Mouse (Mus musculus): Measurements from ENCODE around the gene Fbxo41. TPM values are rescaled to one million over a fixed set of nuclear protein-coding genes. Genes with fewer than 3 reads are reported as not detected.
A peak's percentile ranks its signal among the peaks of the same experiment; 100 is the strongest.
"Not testable (repeated sequence)": the region's sequence is repeated elsewhere in the genome, so short reads cannot be mapped to it uniquely, and the experiment has no call there.

Gene Fbxo41
- polyA plus RNA-seq, 1 experiment from 2014 or later, result 0.45 TPM

DNA sequence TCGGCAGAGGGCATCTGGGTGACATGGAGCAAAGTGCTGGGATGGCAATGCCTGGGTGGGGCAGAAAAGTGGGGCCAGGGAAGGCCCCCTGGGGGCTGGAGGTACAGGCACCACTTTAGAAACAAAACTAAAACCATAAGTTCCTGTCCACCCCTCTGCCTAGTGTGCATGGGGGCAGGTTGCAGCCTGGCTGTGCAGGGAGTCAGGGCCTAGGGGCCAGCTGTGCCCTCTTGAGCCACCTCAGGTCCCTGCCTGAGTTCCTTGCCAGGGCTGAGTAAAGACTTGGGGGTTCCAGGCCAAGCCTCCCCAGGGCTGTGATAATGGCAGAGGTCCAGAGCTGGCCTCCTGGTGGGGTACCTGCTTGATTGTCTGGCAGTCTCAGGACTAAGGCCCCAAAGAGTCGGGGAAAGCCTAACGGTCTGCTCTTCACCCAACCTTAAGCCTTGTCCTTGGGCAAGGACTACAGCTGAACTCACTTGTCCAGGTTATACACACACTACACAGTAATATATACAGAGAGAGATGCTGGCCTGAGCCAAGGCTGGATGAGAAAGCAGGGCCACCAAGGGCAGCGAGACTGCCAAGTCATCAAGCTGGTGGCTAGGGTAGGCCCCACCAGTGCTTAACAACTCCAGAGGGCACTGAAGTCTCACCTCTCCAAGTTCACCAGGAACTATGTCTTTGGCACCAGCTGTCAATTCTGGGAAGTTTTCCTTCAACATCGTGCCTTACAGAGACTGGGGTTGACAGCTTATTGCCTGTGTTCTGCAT is 32.9 kb downstream of the Fbxo41 start:
- 79% methylated on average over 5 of the region's 5 CpGs for WGBS
- DNase-seq (ENCODE audit: low spot score) (no peak), ATAC-seq (replicated peaks; ENCODE audit: low FRiP score, low TSS enrichment, low read depth) (no peak)
- H3K9ac ChIP-seq (ENCODE audit: low read length), result no peak overlapping the region
- no peak overlapping the region for H3K4me3 ChIP-seq (ENCODE audit: low read depth, low read length)
- H3K36me3 ChIP-seq (ENCODE audit: control insufficient read depth, insufficient read depth, low read length), result peaks cover 47% of the 10 kb centered on the region
- H3K27ac ChIP-seq (ENCODE audit: low read depth), result no peak overlapping the region
- H3K4me2 ChIP-seq (ENCODE audit: low read length), result no peak overlapping the region
- no peaks in the 10 kb centered on the region for H3K9me3 ChIP-seq (ENCODE audit: control insufficient read depth, low read length)
- no peaks in the 10 kb centered on the region for H3K27me3 ChIP-seq (replicated peaks; ENCODE audit: control insufficient read depth, insufficient read depth, low read length)
- no peaks in the 10 kb centered on the region for H3K4me1 ChIP-seq (replicated peaks; ENCODE audit: control insufficient read depth, insufficient read depth, low read length)

- Histone ChIP-seq H3K9ac (ENCODE audit: low read length) (no peak overlapping the region), H3K27ac (ENCODE audit: low read depth) (no peak overlapping the region), H3K27me3 (replicated peaks; ENCODE audit: control insufficient read depth, insufficient read depth, low read length) (no peaks in the 10 kb centered on the region), H3K9me3 (ENCODE audit: control insufficient read depth, low read length) (no peaks in the 10 kb centered on the region), H3K36me3 (ENCODE audit: control insufficient read depth, insufficient read depth, low read length) (peaks cover 91% of the 10 kb centered on the region), H3K4me3 (ENCODE audit: low read depth, low read length) (no peak overlapping the region), H3K4me1 (replicated peaks; ENCODE audit: control insufficient read depth, insufficient read depth, low read length) (no peaks in the 10 kb centered on the region), H3K4me2 (ENCODE audit: low read length) (no peak overlapping the region)
- no peak for DNase-seq (ENCODE audit: low spot score)
- ATAC-seq (replicated peaks; ENCODE audit: low FRiP score, low TSS enrichment, low read depth), result no peak
Observed at GRCm38 (mm10) chr6:85465381-85465780, 37.4 kb downstream of the Fbxo41 start.

DNA sequence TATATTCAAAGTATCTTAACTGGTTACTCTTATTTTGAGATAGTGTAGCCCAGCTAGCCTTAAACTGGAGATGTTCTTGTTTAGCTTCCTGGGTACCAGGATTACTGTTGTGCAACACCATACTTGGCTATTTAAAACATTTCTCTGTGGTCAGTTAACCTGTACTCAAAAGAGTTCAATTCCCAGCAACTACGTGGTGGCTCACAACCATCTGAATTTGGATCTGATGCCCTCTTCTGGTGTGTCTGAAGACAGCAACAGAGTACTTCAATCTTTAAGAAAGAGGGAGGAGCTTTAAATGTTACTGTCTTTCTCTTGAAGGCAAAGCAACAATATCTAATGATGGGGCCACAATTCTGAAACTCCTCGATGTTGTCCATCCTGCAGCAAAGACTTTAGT is 43.2 kb downstream of the Fbxo41 start:
- Histone ChIP-seq H3K36me3 (ENCODE audit: control insufficient read depth, insufficient read depth, low read length) (peaks cover 65% of the 10 kb centered on the region), H3K27ac (ENCODE audit: low read depth) (no peak overlapping the region), H3K4me2 (ENCODE audit: low read length) (no peak overlapping the region), H3K9ac (ENCODE audit: low read length) (no peak overlapping the region), H3K4me3 (ENCODE audit: low read depth, low read length) (no peak overlapping the region), H3K9me3 (ENCODE audit: control insufficient read depth, low read length) (no peaks in the 10 kb centered on the region), H3K4me1 (replicated peaks; ENCODE audit: control insufficient read depth, insufficient read depth, low read length) (peaks cover under 1% of the 10 kb centered on the region; the same call in 1 of the 2 replicates), H3K27me3 (replicated peaks; ENCODE audit: control insufficient read depth, insufficient read depth, low read length) (no peaks in the 10 kb centered on the region)
- no peak for DNase-seq (ENCODE audit: low spot score)
- no peak for ATAC-seq (replicated peaks; ENCODE audit: low FRiP score, low TSS enrichment, low read depth)
- 92% methylated on average over 2 of the region's 2 CpGs for WGBS

- DNase-seq (ENCODE audit: low spot score), result no peak
- 8% methylated on average over 7 of the region's 7 CpGs for WGBS
- ATAC-seq (replicated peaks; ENCODE audit: low FRiP score, low TSS enrichment, low read depth), result no peak
- H3K4me3 ChIP-seq (ENCODE audit: low read depth, low read length), result peak overlapping the region; percentile 74
- peak overlapping the region; percentile 89 for H3K9ac ChIP-seq (ENCODE audit: low read length)
- peak overlapping the region; percentile 90 for H3K4me2 ChIP-seq (ENCODE audit: low read length)
- no peak overlapping the region; the same call in 1 of the 2 replicates for H3K27ac ChIP-seq (ENCODE audit: low read depth)
- no peaks in the 10 kb centered on the region for H3K36me3 ChIP-seq (ENCODE audit: control insufficient read depth, insufficient read depth, low read length)
- H3K4me1 ChIP-seq (replicated peaks; ENCODE audit: control insufficient read depth, insufficient read depth, low read length), result peaks cover 22% of the 10 kb centered on the region
- H3K27me3 ChIP-seq (replicated peaks; ENCODE audit: control insufficient read depth, insufficient read depth, low read length), result no peaks in the 10 kb centered on the region
- H3K9me3 ChIP-seq (ENCODE audit: control insufficient read depth, low read length), result no peaks in the 10 kb centered on the region
Observed at GRCm38 (mm10) chr6:85452816-85453215, 50.0 kb downstream of the Fbxo41 start.

DNA sequence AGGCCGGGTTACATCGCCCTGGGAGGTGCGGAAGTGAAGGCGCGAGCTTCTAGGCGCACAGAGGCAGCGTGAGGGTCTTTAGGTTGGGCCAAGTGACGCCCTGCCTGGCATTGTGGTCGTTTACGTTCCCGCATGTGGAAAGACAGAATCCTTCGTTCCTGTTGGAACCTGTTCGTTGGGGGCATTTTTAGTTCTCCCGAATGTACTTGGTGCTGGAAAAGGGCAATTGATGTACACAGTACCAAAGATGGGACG is 50.5 kb downstream of the Fbxo41 start:
- H3K4me3 ChIP-seq (ENCODE audit: low read depth, low read length), result peak overlapping the region; percentile 74
- peak overlapping the region; percentile 89 for H3K9ac ChIP-seq (ENCODE audit: low read length)
- H3K27me3 ChIP-seq (replicated peaks; ENCODE audit: control insufficient read depth, insufficient read depth, low read length), result no peaks in the 10 kb centered on the region
- H3K9me3 ChIP-seq (ENCODE audit: control insufficient read depth, low read length), result no peaks in the 10 kb centered on the region
- H3K4me1 ChIP-seq (replicated peaks; ENCODE audit: control insufficient read depth, insufficient read depth, low read length), result peaks cover 22% of the 10 kb centered on the region
- no peaks in the 10 kb centered on the region; the same call in 1 of the 2 replicates for H3K36me3 ChIP-seq (ENCODE audit: control insufficient read depth, insufficient read depth, low read length)
- ATAC-seq (replicated peaks; ENCODE audit: low FRiP score, low TSS enrichment, low read depth) (no peak), DNase-seq (ENCODE audit: low spot score) (no peak)
- peak overlapping the region; percentile 90 for H3K4me2 ChIP-seq (ENCODE audit: low read length)
- 1% methylated on average over 15 of the region's 15 CpGs for WGBS
- H3K27ac ChIP-seq (ENCODE audit: low read depth), result peak overlapping the region; percentile 93

DNA sequence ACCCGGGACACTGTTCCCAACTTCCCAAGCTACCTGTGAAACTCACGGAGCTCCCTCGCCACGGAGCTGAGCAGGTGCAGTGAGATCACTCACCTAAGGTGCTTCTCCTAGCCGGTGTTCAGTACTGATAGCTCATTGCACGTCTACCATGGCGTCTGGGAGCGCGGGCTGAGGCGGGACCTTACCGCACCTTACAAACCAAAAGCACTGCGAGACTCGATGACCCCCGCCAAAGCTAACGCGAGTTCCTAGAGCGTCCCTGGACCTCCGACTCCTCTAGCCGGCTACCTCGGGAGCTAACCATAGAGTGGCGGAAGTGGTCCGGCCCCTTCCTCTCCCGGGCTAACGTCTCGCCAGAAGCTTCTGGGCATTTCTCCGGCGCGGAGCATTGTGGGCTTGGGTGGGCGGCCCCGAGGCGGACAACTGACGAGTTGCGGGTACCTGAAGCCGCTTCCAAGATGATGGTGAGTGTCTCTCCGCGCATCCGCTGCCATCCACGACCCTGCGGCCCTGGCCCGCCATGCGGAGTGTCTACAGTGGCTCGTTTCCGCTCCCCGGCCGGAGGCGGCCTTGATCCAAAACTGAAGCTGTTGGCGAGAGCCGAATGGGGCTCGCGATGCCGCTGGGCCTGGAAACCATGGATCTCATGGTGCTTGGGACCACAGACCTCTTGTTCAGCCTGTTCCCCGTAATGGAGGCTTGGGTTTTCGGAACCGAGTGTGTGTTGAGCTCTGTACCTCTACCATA is 51.0 kb downstream of the Fbxo41 start, which contains the start of gene Pradc1:
TSS of gene Pradc1 (minus strand) at position 307 of the 747 bp plus-strand sequence.
- Histone ChIP-seq H3K9ac (ENCODE audit: low read length) (peak within 1 kb of the TSS; percentile 89), H3K4me3 (ENCODE audit: low read depth, low read length) (peak within 1 kb of the TSS; percentile 74), H3K36me3 (ENCODE audit: control insufficient read depth, insufficient read depth, low read length) (no peaks in the 10 kb centered on the region; the same call in 1 of the 2 replicates), H3K27ac (ENCODE audit: low read depth) (peak within 1 kb of the TSS; percentile 93), H3K27me3 (replicated peaks; ENCODE audit: control insufficient read depth, insufficient read depth, low read length) (no peaks in the 10 kb centered on the region), H3K9me3 (ENCODE audit: control insufficient read depth, low read length) (no peaks in the 10 kb centered on the region), H3K4me2 (ENCODE audit: low read length) (peak within 1 kb of the TSS; percentile 96), H3K4me1 (replicated peaks; ENCODE audit: control insufficient read depth, insufficient read depth, low read length) (peaks cover 22% of the 10 kb centered on the region)
- ATAC-seq (replicated peaks; ENCODE audit: low FRiP score, low TSS enrichment, low read depth) (peak; percentile 93), DNase-seq (ENCODE audit: low spot score) (peak; percentile 98)
- under 1% methylated on average over 54 of the region's 54 CpGs for WGBS

DNA sequence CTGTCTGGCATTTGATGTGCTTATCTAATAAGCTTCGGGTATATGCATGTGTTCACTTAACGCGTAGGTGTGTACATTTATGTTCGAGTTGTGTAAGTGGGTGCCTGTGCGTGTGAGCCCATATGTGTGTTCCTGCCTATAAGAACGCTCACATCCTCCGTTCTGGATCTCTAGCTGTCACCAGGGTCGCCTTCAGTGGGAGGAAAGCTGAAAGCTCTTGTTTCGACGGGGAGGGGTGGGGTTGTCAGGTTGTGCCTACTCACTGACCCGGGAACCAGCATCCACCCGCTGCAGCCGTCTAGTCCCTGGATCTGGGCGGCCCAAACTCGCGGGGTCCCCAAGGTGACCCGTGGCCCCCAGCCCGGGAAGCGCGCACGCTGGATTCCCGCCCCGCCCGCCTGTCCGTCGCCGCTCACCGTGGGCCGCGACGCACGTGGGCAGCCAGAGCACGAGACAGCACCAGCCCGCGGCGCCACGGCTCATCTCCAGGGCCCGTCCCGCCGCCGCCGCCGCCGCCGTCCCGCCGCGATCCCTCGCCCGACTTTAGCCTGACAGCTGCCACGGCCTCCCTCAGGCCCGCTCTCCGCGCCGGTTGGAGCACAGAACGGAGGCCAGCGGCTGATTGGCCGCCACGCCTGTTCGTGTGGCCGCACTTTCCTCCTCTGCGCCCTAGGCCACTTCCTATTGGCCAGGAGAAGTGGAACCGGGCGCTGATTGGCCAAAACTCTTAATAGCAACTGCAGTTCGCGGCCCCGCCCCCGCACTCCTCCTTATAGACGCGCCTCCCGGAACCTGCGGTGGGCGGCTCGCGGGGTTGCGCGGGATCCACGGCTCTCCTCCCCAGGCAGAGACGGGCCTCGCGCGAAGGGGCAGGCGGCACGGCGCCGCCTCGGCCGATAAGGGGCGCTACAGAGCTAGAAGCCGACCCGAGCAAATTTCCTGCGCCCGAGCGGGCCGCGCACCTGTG is 51.8 kb downstream of the Fbxo41 start, which contains the start of gene Cct7:
TSS of gene Cct7 (plus strand) at position 818 of the 967 bp plus-strand sequence.
- 2% methylated on average over 94 of the region's 96 CpGs for WGBS
- H3K9ac ChIP-seq (ENCODE audit: low read length), result peak within 1 kb of the TSS; percentile 89
- H3K4me1 ChIP-seq (replicated peaks; ENCODE audit: control insufficient read depth, insufficient read depth, low read length), result peaks cover 22% of the 10 kb centered on the region
- peaks cover 7% of the 10 kb centered on the region for H3K36me3 ChIP-seq (ENCODE audit: control insufficient read depth, insufficient read depth, low read length)
- no peaks in the 10 kb centered on the region for H3K27me3 ChIP-seq (replicated peaks; ENCODE audit: control insufficient read depth, insufficient read depth, low read length)
- ATAC-seq (replicated peaks; ENCODE audit: low FRiP score, low TSS enrichment, low read depth) (peak; percentile 94), DNase-seq (ENCODE audit: low spot score) (peak; percentile 97)
- H3K27ac ChIP-seq (ENCODE audit: low read depth), result peak within 1 kb of the TSS; percentile 93
- no peaks in the 10 kb centered on the region for H3K9me3 ChIP-seq (ENCODE audit: control insufficient read depth, low read length)
- H3K4me2 ChIP-seq (ENCODE audit: low read length), result peak within 1 kb of the TSS; percentile 96
- peak within 1 kb of the TSS; percentile 74 for H3K4me3 ChIP-seq (ENCODE audit: low read depth, low read length)

DNA sequence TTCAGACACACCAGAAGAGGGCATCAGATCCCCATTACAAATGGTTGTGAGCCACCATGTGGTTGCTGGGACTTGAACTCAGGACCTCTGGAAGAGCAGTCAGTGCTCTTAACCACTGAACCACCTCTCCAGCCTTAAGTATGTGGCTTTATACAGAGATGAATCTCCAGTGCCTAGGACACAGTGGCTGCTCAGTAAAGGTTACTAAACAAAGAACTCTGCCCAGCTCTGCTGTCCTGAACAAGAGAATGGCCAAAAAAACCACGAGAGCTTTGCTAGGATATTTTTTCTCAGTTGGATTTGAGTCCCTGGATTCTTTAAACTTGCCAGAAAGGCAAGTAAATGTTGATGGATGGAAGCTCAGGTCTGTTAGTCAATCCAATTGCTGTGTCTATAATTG is 52.7 kb downstream of the Fbxo41 start:
- WGBS, result 65% methylated on average over 1 of the region's 1 CpGs
- not testable (repeated sequence) for H3K9ac ChIP-seq (ENCODE audit: low read length); H3K27me3 ChIP-seq (replicated peaks; ENCODE audit: control insufficient read depth, insufficient read depth, low read length); DNase-seq (ENCODE audit: low spot score); H3K9me3 ChIP-seq (ENCODE audit: control insufficient read depth, low read length); H3K27ac ChIP-seq (ENCODE audit: low read depth); H3K4me3 ChIP-seq (ENCODE audit: low read depth, low read length); ATAC-seq (replicated peaks; ENCODE audit: low FRiP score, low TSS enrichment, low read depth)
- H3K4me2 ChIP-seq (ENCODE audit: low read length), result peak overlapping the region; percentile 96
- H3K4me1 ChIP-seq (replicated peaks; ENCODE audit: control insufficient read depth, insufficient read depth, low read length), result peaks cover 22% of the 10 kb centered on the region
- peaks cover 15% of the 10 kb centered on the region for H3K36me3 ChIP-seq (ENCODE audit: control insufficient read depth, insufficient read depth, low read length)
